Mouse (Mus musculus): Measurements from ENCODE around the gene Gm20388. TPM values are rescaled to one million over a fixed set of nuclear protein-coding genes. Genes with fewer than 3 reads are reported as not detected.
A peak's percentile ranks its signal among the peaks of the same experiment; 100 is the strongest.

The Gm20388 gene
- polyA plus RNA-seq, 1 experiment from 2014 or later, result 5.5 TPM

DNA sequence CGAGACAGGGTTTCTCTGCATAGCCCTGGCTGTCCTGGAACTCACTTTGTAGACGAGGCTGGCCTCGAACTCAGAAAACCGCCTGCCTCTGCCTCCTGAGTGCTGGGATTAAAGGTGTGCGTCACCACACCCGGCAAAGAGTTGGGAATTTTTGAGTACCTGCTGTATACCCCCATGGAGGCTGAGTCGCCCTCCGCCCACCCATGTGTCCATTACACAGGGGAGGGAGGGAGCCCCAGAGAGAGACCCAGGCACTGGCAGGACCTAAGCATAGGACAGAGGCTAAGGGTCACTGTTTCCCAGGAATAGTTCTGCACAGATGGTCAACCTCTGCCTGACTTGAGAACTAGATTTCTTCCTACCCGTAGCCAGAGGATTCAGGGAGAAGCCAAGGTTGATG is 596.6 kb downstream of the Gm20388 start:
- ATAC-seq (ENCODE audit: borderline replicate concordance, extremely low read depth, low FRiP score, low TSS enrichment), result no peak
- Histone ChIP-seq H3K9ac (no peak overlapping the region), H3K27me3 (no peaks in the 10 kb centered on the region), H3K4me2 (no peak overlapping the region), H3K9me3 (no peaks in the 10 kb centered on the region), H3K36me3 (no peaks in the 10 kb centered on the region), H3K4me1 (peaks cover 85% of the 10 kb centered on the region), H3K4me3 (no peak overlapping the region), H3K27ac (no peak overlapping the region)
- WGBS, result 88% methylated on average over 9 of the region's 9 CpGs

DNA sequence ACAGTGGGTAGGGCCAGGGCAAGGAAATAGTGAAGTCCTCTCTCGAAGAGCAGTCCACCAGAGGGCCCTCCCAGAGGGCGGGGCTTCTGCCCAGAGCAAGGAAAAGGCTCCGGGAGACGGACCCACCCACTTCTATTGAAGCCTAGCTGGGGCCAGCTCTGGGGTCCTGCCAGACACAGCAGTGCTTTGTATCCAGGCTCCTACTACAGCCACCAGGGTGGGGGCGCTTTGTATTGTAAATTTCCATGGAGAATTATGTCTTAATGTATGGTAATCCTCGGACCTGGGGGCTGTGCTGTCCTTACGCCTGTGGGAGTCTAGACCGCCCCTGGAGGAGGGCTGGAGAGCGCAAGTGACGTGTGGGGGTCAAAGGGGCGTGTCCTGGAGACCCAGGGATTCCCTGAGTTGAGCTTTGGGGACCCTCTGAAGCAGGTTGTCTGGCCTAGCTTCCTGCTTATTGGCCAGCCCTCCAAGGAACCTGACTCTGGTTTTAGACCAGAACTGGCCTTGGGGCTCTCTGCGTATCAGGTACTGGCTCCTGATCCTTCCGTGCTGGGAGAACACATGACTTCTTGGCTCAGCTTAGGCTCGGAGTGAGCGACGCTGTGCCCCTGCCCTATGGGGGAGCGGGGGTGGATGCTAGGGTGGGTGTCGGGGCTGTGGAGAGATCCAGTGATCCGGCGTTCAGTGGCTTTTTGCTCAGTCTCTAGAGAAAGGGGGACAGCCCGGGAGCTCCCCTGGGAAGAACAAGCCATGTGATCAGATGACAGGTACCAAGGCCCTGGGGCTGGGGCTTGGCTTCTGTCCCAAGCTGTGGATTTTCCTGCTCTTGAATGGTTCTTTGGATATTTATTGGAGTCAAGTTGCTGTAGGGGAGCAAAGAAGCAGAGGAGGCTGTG is 598.7 kb downstream of the Gm20388 start:
- Histone ChIP-seq H3K27ac (peak overlapping the region; percentile 39), H3K27me3 (no peaks in the 10 kb centered on the region), H3K9ac (peak overlapping the region; percentile 8; the same call in 1 of the 2 replicates), H3K36me3 (no peaks in the 10 kb centered on the region), H3K4me3 (peak overlapping the region; percentile 18; the same call in 1 of the 2 replicates), H3K4me2 (peak overlapping the region; percentile 52), H3K4me1 (peaks cover 82% of the 10 kb centered on the region), H3K9me3 (no peaks in the 10 kb centered on the region)
- 6% methylated on average over 21 of the region's 21 CpGs for WGBS
- peak; percentile 49; the same call in 1 of the 2 replicates for ATAC-seq (ENCODE audit: borderline replicate concordance, extremely low read depth, low FRiP score, low TSS enrichment)

DNA sequence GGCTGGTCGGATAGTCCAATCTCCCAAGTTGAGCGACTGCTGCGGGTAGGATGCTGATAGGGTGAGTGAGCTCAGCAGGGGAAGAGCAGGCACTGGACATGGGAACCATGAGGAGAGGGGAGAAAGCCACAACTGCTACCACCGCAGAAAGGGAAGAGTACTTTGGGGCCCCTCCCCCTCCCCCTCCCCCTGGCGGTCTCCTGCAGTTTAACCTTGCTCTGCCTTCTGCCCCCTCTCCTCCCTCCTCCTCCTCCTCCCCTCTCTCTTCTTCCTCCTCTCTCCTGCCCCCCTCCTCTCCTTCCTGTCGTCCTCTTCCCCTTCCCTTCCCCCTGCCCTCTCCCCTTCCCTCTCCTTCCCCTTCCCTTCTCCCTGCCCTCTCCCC is 599.4 kb downstream of the Gm20388 start:
- H3K9ac ChIP-seq, result no peak overlapping the region

DNA sequence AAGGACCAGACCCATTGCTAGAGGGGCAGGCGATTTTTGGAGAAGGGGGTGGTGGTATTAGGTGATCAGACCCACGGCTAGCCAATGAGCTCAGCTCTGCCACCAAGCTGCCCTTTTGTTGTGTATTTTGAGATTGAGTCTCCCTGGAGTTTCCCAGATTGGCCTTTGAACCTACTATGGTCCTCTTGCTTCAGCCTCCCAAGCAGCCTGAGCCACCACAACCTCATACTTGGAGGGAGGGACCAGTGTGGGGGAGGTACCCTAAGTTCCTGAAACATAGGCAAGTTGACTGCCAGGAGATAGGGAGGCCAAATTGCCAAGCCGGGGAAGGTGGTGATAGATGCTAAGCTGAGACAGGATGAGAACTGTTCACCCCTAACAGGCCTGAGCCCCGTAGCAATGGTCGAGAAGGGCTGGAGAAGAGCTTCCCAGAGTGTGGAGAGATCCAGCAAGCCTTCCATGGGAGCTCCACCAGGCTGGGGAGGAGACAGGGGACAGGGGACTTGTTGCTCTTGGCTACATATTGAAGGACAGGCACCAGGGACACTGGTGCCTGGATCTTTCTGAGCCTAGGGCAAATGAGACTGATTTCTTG is 600.3 kb downstream of the Gm20388 start:
- H3K27ac ChIP-seq, result no peak overlapping the region
- WGBS, result 38% methylated on average over 5 of the region's 5 CpGs
- no peak overlapping the region for H3K4me2 ChIP-seq
- peaks cover 77% of the 10 kb centered on the region for H3K4me1 ChIP-seq
- no peaks in the 10 kb centered on the region for H3K27me3 ChIP-seq
- no peak overlapping the region for H3K9ac ChIP-seq
- H3K36me3 ChIP-seq, result no peaks in the 10 kb centered on the region
- no peak for ATAC-seq (ENCODE audit: borderline replicate concordance, extremely low read depth, low FRiP score, low TSS enrichment)
- no peak overlapping the region for H3K4me3 ChIP-seq
- H3K9me3 ChIP-seq, result no peaks in the 10 kb centered on the region

More for the DNA sequence above, 599.4 kb downstream of the Gm20388 start:
- no peak for ATAC-seq (ENCODE audit: borderline replicate concordance, extremely low read depth, low FRiP score, low TSS enrichment)
- no peak overlapping the region for H3K27ac ChIP-seq
- H3K27me3 ChIP-seq, result no peaks in the 10 kb centered on the region
- peaks cover 77% of the 10 kb centered on the region for H3K4me1 ChIP-seq
- no peaks in the 10 kb centered on the region for H3K9me3 ChIP-seq
- no peaks in the 10 kb centered on the region for H3K36me3 ChIP-seq
- H3K4me3 ChIP-seq, result no peak overlapping the region
- H3K4me2 ChIP-seq, result no peak overlapping the region; the same call in 1 of the 2 replicates
- WGBS, result 4% methylated on average over 5 of the region's 6 CpGs

DNA sequence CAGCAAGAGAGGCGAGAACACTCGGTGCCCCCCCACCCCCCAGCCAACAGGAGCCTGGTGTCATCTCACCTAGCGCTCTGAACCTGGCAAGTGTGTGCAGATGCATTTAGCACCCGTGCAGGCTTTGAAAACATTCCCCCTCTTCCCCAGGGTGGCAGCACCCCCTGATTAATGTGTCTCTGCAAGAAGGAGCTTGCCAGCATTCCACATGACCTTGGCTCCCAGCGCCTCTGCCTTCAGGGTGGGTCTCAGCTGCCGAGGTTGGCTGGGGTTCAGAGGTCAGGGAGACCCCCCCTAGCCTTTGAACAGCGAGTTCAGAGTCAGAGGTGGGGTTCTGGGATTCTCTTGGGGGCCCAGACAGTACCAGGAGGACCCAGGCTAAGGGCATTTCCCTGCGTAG is 601.1 kb downstream of the Gm20388 start:
- Histone ChIP-seq H3K9ac (no peak overlapping the region), H3K4me2 (no peak overlapping the region), H3K4me3 (no peak overlapping the region), H3K36me3 (no peaks in the 10 kb centered on the region), H3K9me3 (no peaks in the 10 kb centered on the region), H3K27me3 (no peaks in the 10 kb centered on the region), H3K27ac (no peak overlapping the region), H3K4me1 (peaks cover 77% of the 10 kb centered on the region)
- ATAC-seq (ENCODE audit: borderline replicate concordance, extremely low read depth, low FRiP score, low TSS enrichment), result no peak
- WGBS, result 40% methylated on average over 8 of the region's 8 CpGs

DNA sequence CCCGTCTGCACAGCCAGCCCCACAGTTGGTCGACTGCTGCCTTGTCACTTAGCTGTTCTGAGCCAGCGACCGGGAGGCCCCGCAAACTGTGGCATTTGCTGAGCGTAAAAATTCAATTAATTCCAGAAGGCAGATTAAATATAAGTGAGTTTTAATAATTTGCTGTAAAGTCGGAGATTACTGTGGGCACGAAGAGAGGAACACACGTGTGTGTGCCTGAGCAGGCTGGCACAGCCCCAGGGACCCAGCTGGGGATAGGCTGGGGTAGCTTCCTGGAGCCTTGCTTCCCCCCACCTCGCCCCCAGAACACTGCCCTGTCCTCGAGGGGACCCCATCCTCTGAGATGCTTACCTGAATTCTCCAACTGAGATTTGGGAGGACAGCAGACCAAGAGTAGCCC is 601.7 kb downstream of the Gm20388 start:
- Histone ChIP-seq H3K4me1 (peaks cover 83% of the 10 kb centered on the region), H3K36me3 (no peaks in the 10 kb centered on the region), H3K27ac (no peak overlapping the region), H3K9me3 (no peaks in the 10 kb centered on the region), H3K4me3 (no peak overlapping the region), H3K9ac (no peak overlapping the region), H3K4me2 (no peak overlapping the region), H3K27me3 (no peaks in the 10 kb centered on the region)
- WGBS, result 50% methylated on average over 11 of the region's 11 CpGs
- ATAC-seq (ENCODE audit: borderline replicate concordance, extremely low read depth, low FRiP score, low TSS enrichment), result no peak

DNA sequence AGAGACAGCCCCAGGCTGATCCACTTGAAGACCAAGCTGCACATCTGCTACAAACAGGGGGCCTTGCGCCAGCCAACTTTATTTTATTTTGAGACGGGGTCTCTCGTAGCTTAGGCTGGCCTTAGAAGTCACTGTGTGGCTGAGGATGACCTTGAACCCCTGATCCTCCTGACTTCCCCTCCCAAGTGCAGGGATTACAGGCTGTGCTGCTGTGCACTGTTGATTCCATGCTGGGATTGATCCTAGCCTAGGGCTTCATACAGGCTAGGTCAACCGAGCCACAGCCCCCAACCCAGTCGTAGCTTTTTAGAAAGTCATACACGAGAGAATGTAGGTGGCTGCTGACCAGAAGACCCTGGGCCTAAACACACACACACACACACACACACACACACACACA is 602.5 kb downstream of the Gm20388 start:
- no peak overlapping the region for H3K27ac ChIP-seq
- no peaks in the 10 kb centered on the region for H3K27me3 ChIP-seq
- ATAC-seq (ENCODE audit: borderline replicate concordance, extremely low read depth, low FRiP score, low TSS enrichment), result no peak
- no peaks in the 10 kb centered on the region for H3K36me3 ChIP-seq
- no peak overlapping the region for H3K4me3 ChIP-seq
- 72% methylated on average over 6 of the region's 6 CpGs for WGBS
- H3K4me2 ChIP-seq, result no peak overlapping the region
- H3K4me1 ChIP-seq, result peaks cover 90% of the 10 kb centered on the region
- no peak overlapping the region for H3K9ac ChIP-seq
- no peaks in the 10 kb centered on the region for H3K9me3 ChIP-seq

DNA sequence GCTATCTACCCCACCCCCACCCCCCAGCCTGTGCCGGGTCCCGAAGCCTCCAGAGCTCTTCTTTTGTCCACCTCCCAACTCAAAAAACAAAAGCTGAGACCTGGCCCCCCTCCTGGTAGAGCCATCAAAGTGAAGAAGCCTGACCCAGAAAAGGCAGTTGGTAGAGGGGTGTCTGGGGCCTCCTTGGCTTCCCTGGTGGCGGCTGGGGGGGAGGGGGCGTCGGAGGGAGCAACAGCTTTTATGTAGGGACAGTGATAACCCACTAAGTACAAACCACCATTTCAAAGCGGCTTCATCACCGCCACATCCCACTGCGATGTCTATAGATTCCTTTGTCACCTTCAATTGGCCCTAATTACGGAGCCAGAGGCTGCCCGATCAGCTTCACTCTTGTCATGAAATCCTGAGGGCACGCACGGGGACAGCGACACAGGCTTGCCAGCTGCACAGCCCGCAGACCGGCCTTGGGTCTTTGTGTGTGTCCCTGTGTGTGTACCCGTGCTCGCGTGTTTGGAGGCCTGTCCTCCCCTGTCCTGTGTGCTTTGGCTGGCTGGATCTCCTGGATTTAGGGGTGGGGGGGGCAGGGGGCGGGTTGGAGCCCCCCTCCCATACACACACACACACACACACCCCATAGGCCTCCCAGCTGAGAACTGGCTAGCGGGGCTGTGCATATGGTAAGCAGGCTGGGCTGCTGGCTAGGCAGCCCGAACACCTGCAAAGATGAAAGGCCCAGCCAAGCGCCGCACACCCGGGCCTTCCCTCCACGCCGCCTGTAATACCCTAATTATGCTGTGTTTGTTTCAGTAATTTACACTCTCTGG is 603.2 kb downstream of the Gm20388 start:
- no peak overlapping the region for H3K4me2 ChIP-seq
- no peak overlapping the region for H3K27ac ChIP-seq
- 50% methylated on average over 26 of the region's 26 CpGs for WGBS
- no peaks in the 10 kb centered on the region for H3K36me3 ChIP-seq
- H3K27me3 ChIP-seq, result no peaks in the 10 kb centered on the region
- peaks cover 90% of the 10 kb centered on the region for H3K4me1 ChIP-seq
- ATAC-seq (ENCODE audit: borderline replicate concordance, extremely low read depth, low FRiP score, low TSS enrichment), result no peak
- H3K9me3 ChIP-seq, result no peaks in the 10 kb centered on the region
- H3K9ac ChIP-seq, result no peak overlapping the region
- no peak overlapping the region for H3K4me3 ChIP-seq

DNA sequence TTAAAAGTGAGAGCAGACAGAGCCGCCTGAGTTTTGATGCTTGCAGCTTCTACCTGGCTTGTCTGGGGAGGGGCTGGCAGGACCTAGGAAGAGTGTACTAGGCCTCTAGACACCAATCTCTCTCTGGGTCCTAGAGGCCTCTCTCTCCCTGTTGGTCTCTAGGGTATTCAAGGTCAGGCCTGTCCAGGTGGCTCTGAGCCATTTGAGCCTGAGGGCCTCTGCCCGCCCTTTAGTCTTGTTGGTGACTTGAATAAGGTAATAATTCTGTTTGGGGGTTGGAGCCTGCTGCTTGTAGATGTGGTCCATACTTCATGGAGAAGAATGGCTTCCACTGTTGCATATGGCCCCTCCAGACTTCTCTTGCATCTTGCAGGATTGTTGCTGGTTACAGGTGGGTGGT is 604.6 kb downstream of the Gm20388 start:
- H3K27ac ChIP-seq, result no peak overlapping the region
- H3K36me3 ChIP-seq, result no peaks in the 10 kb centered on the region
- no peak overlapping the region for H3K9ac ChIP-seq
- no peak for ATAC-seq (ENCODE audit: borderline replicate concordance, extremely low read depth, low FRiP score, low TSS enrichment)
- H3K4me1 ChIP-seq, result peaks cover 91% of the 10 kb centered on the region
- no peak overlapping the region for H3K4me2 ChIP-seq
- WGBS, result 98% methylated on average over 2 of the region's 2 CpGs
- no peak overlapping the region for H3K4me3 ChIP-seq
- H3K27me3 ChIP-seq, result no peaks in the 10 kb centered on the region
- no peaks in the 10 kb centered on the region for H3K9me3 ChIP-seq

DNA sequence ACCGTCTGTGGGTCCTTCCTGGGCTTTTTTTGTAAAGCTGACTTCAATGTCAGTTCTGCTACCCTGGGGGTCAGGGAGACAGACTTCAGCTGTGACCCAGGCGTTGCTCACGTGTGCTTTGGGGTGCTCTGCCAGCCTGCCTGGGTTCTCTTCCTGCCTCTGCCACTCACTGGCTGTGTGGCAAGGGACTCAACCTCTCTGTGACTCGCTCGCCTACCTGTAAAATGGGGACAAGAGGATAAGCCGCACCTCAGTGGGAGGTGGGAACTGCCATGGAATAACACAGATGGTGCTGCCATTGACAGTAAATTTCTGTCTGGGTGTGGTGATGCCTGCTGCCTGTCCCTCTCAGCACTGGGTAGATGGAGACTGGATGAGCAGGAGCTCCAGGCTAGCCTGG is 605.0 kb downstream of the Gm20388 start:
- Histone ChIP-seq H3K4me1 (peaks cover 92% of the 10 kb centered on the region), H3K9ac (no peak overlapping the region)
- WGBS, result 90% methylated on average over 6 of the region's 6 CpGs

DNA sequence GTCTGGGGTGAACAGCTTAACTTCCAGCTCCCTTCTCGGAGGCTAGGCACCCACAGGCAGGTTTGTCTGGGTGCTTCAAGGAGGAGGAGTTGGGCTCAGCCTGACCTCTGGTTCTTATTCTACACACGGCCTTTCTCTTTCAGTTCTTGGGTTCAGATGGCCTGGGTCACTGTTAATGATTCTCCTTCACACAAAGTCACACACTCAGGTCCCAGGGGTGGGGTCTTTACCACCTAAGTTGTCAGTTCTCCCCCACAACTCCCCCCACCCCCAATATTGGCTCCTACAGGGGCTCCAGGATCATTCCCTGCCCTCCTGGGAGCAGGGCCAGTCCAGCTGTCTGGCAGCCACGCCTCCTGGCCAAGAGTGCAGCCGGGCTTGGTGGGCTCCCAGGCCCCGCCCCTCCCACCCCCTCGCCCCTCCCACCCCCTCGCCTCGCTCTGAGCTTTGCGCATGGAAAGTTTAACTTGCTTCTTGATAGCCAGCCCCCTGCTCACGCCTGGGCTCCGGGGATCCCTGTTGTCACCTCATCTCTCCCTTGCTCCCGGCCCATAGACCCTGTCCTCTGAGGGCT is 605.6 kb downstream of the Gm20388 start:
- peak; percentile 37; the same call in 1 of the 2 replicates for ATAC-seq (ENCODE audit: borderline replicate concordance, extremely low read depth, low FRiP score, low TSS enrichment)
- no peaks in the 10 kb centered on the region for H3K27me3 ChIP-seq
- no peaks in the 10 kb centered on the region for H3K36me3 ChIP-seq
- H3K4me2 ChIP-seq, result peak overlapping the region; percentile 35; the same call in 1 of the 2 replicates
- no peak overlapping the region for H3K9ac ChIP-seq
- H3K9me3 ChIP-seq, result no peaks in the 10 kb centered on the region
- 12% methylated on average over 12 of the region's 12 CpGs for WGBS
- peaks cover 92% of the 10 kb centered on the region for H3K4me1 ChIP-seq
- peak overlapping the region; percentile 48; the same call in 1 of the 2 replicates for H3K27ac ChIP-seq
- no peak overlapping the region for H3K4me3 ChIP-seq

More for the DNA sequence above, 605.0 kb downstream of the Gm20388 start:
- Histone ChIP-seq H3K4me2 (no peak overlapping the region), H3K36me3 (no peaks in the 10 kb centered on the region), H3K27ac (no peak overlapping the region), H3K4me3 (no peak overlapping the region), H3K27me3 (no peaks in the 10 kb centered on the region), H3K9me3 (no peaks in the 10 kb centered on the region)
- ATAC-seq (ENCODE audit: borderline replicate concordance, extremely low read depth, low FRiP score, low TSS enrichment), result no peak

Data from lung, embryonic 15.5 days (tissue).